Mouse (Mus musculus): ENCODE measurements around the gene Gpr35.

GRCm38 (mm10) chr1:93031199-93031598 is 80.5 kb downstream of the Gpr35 start:
- TF ChIP-seq E2F4 (IDR thresholded peaks at IDR 0.05; ENCODE audit: insufficient replicate concordance, low read depth, low read length), result no peak
- TF ChIP-seq SMC3 (IDR thresholded peaks at IDR 0.05; ENCODE audit: low read depth, low read length), result no peak
- no peak for TF ChIP-seq MAZ (IDR thresholded peaks at IDR 0.05; ENCODE audit: low read depth, low read length)

All from CH12.LX (cell line).